Mouse (Mus musculus) urinary bladder, adult 2 months (tissue): ENCODE measurements around the gene Alg1. TPM values are rescaled to one million over a fixed set of nuclear protein-coding genes. Genes with fewer than 3 reads are reported as not detected.

Experiments used
- DNase-seq: peaks from one replicate; pipeline ENCODE4 v3.0.0; 2022; ENCODE audit warnings: low spot score
- polyA plus RNA-seq: library from polyadenylated mRNA; depleted of rRNA; stranded (reverse); fragments of >200 nt; gene quantifications from 2 replicates; pipeline ENCODE4 v1.2.3, GENCODE M21; 2012; rRNA removed

Gene Alg1
- polyA plus RNA-seq, 1 experiment, result 52.5 TPM

DNA sequence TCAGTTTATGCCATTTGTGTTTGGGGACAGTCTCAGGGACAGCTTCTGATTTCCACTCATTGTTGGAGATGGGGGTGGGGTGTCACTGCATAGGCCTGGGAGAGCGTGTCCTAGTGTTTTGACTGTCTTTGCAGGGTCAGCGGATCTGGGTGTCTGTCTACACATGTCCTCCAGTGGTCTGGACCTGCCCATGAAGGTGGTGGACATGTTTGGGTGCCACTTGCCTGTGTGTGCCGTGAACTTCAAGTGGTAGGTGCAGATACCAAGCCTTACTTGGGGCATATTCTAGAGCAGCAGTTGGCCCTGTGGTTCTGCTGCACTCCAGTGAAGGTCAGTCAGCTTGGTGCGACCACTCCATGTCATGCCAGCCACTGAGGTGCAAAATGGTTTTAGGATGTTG, 8.9 kb downstream of the Alg1 start:
- DNase-seq, result no peak

DNA sequence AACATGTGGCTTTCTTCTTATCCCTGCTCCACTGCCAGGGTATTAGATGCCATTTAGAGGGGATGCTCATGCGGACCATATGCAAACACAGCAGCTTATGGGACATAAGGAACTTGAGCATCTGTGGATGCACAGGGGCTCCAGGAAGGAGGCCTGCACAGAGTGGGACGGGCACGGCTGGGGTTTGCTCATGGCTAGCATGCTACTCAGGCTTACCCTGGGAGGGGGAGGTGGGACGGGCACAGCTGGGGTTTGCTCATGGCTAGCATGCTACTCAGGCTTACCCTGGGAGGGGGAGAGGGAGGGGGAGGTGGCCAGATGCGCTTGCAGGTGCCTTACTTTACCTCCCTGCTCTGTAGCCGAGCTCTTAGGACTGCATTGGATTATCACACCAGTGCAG, 9.5 kb downstream of the Alg1 start:
- no peak for DNase-seq

- DNase-seq, result peak; percentile 38
Observed at GRCm38 (mm10) chr16:5244411-5244810, 11.0 kb downstream of the Alg1 start.

GRCm38 (mm10) chr16:5250891-5251290, 17.5 kb downstream of the Alg1 start:
- DNase-seq, result no peak

GRCm38 (mm10) chr16:5252260-5252659, 18.8 kb downstream of the Alg1 start:
- no peak for DNase-seq

DNA sequence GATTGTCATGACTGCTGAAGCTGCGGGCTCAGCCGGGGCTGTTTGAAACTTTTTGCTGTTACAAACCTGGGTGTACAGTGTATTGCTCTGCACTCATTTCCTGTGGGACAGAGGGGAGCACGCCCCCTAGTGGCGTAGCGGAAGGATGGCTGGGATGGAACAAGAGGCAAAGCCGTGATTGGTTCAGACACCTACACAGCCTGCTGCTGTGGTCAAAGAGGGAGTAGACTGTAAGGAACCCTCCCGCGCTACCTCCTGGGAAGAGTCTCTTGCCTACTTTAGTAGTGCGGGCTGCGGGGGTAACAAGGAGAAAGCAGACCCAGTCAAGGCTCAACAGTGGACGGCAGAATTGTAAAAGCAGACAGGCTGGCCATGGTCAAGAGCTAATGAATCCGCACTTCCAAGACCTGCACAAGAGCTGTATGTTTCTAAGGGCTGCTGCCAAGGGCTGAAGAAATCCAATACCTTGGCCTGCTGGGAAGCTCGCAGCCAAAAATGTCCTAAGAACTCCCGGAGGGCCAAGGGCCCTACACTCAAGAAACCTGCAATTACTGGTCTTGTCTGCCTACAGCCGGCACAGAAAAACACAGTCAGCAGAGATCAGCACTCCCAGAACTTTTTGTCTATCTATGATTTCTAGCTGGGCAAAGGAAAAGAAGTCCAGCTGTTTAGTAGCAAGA, 21.1 kb downstream of the Alg1 start:
- peak; percentile 59 for DNase-seq

DNA sequence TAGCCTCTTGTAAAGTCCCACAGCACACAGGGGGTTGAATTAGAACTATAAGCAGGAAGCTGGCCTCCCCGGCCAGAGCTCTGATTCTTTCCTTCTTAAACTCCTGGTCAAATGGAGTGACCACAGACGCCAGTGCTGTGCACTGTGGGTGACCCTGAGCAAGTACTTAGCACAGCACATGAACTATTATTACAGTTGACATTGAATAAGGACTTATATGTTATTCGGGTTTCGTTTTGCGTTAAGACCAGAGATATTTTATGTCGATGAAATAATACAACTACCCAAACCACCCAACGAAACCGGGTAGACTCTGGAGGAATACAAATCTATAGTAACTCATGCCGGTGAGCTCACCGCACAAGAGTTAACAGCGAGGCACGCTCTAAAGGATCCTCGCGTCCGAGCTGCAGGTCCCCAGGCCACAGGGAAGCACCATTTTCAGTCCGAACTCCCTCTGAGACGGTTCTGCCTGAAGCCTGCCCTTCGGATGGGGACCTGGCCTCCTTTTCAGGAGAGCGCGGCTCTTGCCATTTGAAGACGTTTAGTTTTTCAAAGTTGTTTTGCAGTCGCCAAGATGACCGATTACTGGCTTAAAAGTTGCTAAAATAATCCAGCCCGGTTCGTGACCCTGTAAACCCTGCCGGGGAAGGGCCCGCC, 21.8 kb downstream of the Alg1 start:
- DNase-seq, result no peak

DNA sequence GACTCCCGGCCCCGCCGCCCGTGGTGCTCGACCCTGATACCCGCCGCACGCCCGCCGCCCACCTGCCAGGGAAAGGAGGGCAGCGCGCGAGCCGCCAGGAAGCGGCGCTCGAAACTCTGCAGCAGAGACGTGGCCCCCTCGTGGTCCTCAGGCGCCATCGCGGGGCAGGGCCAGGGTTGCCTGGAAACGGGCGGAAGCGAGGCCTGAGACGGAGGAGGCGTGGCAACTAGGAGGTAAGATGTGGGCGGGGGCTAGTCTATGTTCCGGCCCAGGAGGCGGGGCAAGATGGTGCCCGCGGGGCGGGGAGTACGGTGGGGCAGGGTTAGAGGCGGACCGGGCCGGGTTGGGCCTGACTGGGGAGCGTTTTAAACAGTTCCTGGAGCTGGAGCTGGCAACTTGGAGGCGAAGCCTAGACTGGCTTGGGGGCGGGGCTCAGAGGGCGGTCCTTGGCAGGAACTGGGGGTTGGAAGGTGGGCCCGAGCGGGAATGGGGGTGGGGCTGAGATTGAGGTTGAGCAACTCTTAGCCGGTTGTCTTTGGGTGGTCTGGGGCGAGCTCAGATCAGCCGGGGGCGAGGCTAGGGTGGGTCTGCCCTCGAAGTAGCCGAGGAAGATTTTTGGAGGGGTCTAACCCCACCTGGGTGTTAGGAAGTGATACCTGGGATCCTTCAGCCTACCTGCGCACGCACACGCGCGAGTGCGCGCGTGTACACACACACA, 22.5 kb downstream of the Alg1 start, which contains the start of gene Eef2kmt:
TSS of gene Eef2kmt (minus strand) at position 205 of the 718 bp plus-strand sequence.
- peak; percentile 96 for DNase-seq

- DNase-seq, result no peak
Observed at GRCm38 (mm10) chr16:5263156-5263555, 29.7 kb downstream of the Alg1 start.

DNA sequence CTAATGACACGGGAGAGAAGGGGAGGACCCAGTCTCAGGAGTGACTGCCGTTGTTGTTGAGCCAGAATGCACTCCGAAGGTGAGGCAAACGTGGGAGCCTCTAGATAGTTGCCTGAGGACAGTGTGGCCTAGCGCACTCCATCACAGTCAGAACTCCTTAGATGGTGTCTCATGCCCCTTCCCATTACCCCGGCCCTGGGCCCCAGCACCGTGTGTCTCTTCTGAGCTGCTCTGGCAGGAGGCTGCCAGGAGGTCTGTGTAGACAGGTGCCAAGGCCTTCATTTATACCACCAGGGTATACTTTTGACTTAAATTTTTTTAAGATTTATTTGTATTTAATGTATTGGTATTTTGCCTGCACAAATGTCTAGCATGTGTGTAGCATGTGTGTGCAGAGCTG, 30.5 kb downstream of the Alg1 start:
- no peak for DNase-seq

GRCm38 (mm10) chr16:5271411-5272035, 38.1 kb downstream of the Alg1 start:
- DNase-seq, result no peak

DNA sequence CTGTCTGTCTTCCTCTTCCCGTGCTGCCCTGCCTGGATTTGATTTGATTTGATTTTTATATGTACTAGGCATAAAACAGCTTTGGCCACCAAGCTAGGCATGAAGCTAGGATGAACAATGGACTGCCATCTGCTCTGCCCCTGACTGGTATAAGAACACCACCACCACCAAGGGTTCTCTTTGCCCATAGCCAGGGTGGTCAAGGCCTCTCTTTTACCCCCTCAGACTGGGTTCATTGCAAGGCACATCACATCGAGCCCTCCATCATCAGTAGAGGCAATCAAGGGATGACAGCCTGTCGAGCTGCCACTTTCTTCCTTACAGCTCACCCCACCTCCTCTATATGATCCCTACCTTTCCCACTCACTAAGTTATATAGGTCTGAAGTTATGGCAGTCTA, 39.0 kb downstream of the Alg1 start:
- DNase-seq, result no peak

- DNase-seq, result no peak
Observed at GRCm38 (mm10) chr16:5279571-5280222, 46.3 kb downstream of the Alg1 start.

DNA sequence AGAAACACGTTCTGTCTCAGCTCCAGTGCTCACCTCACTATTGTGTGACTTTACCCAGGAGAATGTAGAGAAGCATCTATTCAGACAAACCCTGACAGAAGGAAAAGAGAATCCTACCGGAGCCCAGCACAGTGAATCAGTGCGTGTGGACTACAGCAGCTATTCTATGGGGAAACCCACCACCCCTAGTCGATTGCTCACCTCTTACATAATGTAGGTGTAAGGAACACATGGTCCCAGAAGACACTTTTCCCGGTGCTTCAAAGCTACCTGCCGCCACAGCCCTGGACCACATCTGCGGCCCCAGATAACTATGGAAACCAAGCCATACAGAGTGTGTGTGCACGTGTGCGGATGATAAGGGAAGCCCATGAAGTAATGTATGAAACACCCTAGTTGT, 49.3 kb downstream of the Alg1 start:
- no peak for DNase-seq

DNA sequence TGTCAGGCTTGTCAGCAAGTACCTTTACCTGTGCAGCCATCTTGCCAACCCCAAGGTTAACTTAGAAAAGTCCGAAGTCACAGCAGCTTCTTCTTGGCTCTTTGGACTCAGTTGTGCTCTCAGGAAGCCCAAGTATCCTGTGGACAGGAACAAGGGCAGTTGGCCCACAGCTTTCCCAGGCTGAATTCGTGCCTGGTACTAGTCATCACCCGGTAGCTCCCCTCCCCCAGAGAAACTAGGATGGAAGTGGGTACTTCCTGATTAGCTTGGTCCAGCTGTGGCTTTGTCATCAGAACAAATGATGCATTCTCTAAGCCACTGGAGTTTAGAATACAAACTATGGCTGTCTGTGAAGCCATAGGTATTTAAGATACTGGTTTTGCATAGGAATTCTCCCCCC, 52.0 kb downstream of the Alg1 start:
- DNase-seq, result no peak

Other genes starting within 250 kb of the Alg1 start
- 0.19 and 0.21 TPM in 2 replicates for gene Sept12, start 235.8 kb upstream of the Alg1 start, polyA plus RNA-seq
- 72.4 and 92.6 TPM in 2 replicates for gene Smim22, start 226.3 kb upstream of the Alg1 start, polyA plus RNA-seq
- gene Rogdi, start 220.1 kb upstream of the Alg1 start, polyA plus RNA-seq, result 59.9 and 64.7 TPM in 2 replicates
- gene Glyr1, start 183.8 kb upstream of the Alg1 start, polyA plus RNA-seq, result 79.8 and 84.7 TPM in 2 replicates
- 32.5 and 33.1 TPM in 2 replicates for gene Ubn1, start 183.6 kb upstream of the Alg1 start, polyA plus RNA-seq
- 22.7 and 33.1 TPM in 2 replicates for gene Ppl, start 101.2 kb upstream of the Alg1 start, polyA plus RNA-seq
- 0.13 and 0.18 TPM in 2 replicates for gene Sec14l5, start 86.5 kb upstream of the Alg1 start, polyA plus RNA-seq
- 32.7 and 37.1 TPM in 2 replicates for gene Nagpa, start 29.6 kb upstream of the Alg1 start, polyA plus RNA-seq
- 9.0 and 10.5 TPM in 2 replicates for gene AU021092, start 11.3 kb upstream of the Alg1 start, polyA plus RNA-seq
- 34.0 and 41.0 TPM in 2 replicates for gene Eef2kmt, start 22.4 kb downstream of the Alg1 start, polyA plus RNA-seq